Mouse (Mus musculus) liver, postnatal 0 days (tissue): ENCODE measurements around the gene H2-M10.4.

ENCODE experiments used
- CTCF ChIP-seq: sonication (generic); IDR thresholded peaks from 2 replicates; pipeline ENCODE4 v1.5.1; 2016; ENCODE audit warnings: antibody characterized with exemption, low read depth
- EP300 ChIP-seq: IDR thresholded peaks from 2 replicates; pipeline ENCODE4 v1.6.1; 2016; ENCODE audit warnings: antibody characterized with exemption, low read depth, mild to moderate bottlenecking

DNA sequence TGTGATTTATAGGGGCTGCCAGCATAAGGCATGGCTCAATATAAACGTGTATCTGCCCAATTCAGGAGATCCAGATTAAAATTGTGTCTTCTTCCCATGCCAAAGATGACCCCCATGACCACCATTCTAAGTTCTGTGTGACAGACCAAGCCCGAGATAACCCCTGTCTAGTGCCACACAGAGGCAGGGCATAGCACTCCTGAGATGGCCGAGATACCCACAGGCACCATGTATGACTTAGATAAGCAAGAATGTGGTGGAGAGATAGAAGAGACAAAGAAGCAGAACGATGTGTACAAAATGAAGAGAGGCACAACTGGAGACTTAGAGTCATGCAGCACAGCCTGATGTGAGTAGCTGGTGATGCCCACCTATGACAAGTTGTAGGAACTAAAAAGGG is 5.9 kb downstream of the H2-M10.4 start:
- no peak for TF ChIP-seq CTCF
- TF ChIP-seq EP300: no peak
